Mouse (Mus musculus): ENCODE data around the gene Cavin3. TPM values are rescaled to one million over a fixed set of nuclear protein-coding genes. Genes with fewer than 3 reads are reported as not detected.

The Cavin3 gene
- 21.1 and 26.4 TPM in 2 replicates for polyA plus RNA-seq (2014; fragmentation: Nextera tagmentation; extraction: Ambion mirVana)

DNA sequence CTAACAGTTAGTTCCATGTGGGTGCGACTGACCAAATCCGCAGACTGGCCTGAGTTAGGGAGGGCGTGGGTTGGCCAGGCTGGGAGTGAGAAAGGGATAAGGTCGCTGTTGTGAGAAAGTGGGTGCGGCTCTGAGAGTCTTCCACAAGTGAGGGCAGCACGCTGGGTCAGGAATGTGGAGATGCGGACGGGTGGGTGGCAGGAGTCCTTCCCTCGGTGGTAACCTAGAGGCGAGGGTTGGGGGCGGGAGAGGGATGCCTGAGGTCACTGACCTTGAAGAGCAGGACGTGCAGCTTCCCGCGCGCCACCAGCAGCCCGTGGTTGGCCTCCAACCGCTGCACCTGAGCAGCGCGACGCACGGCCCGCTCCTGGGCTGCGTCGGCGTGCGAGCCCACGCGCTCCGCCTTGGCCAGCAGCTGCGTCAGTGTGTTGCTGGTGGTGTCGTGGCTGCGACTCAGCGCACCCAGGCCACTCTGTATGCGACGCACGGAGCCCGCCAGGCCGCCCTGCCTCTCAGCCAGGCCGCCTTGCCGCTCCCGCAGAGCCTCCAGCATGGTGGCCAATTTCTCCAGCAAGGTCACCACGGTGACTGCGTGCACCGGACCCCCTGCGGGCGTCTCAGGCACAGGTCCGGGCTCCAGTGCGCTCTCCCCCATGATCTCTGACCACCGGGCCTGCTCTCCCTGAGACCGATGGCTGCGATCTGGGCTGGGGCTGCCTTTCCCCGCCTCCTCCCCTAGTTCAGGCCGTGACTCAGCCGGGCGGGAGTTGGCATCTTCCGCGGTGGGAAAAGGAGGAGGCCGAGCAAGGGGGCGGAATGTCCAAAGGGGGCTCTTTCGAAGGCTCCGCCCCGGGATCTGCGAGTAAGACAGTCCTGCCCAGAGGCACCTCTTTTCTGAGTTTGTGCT is at the start of gene Cavin3:
Gene Cavin3, minus strand, starts transcription at position 796 of the 907 bp plus-strand sequence.
- Histone ChIP-seq H3K9me3 (ENCODE audit: control insufficient read depth, low read length) (no peaks in the 10 kb centered on the region), H3K9ac (ENCODE audit: low read length) (peak within 1 kb of the TSS; percentile 61), H3K27me3 (ENCODE audit: control insufficient read depth, insufficient read depth, low read length) (peaks cover 4% of the 10 kb centered on the region), H3K27ac (ENCODE audit: low read depth, low read length) (no peak within 1 kb of the TSS), H3K4me2 (ENCODE audit: low read depth, low read length, severe bottlenecking) (peak within 1 kb of the TSS; percentile 74), H3K4me3 (ENCODE audit: low read depth, low read length) (peak within 1 kb of the TSS; percentile 30), H3K36me3 (ENCODE audit: control insufficient read depth, insufficient read depth, low read length) (no peaks in the 10 kb centered on the region), H3K4me1 (replicated peaks; ENCODE audit: control insufficient read depth, insufficient read depth, low read length) (peaks cover 10% of the 10 kb centered on the region)
- 3% methylated on average over 58 of the region's 63 CpGs for WGBS
- DNase-seq (ENCODE audit: low spot score) (peak; percentile 80), ATAC-seq (replicated peaks; ENCODE audit: low FRiP score) (peak; percentile 82)

DNA sequence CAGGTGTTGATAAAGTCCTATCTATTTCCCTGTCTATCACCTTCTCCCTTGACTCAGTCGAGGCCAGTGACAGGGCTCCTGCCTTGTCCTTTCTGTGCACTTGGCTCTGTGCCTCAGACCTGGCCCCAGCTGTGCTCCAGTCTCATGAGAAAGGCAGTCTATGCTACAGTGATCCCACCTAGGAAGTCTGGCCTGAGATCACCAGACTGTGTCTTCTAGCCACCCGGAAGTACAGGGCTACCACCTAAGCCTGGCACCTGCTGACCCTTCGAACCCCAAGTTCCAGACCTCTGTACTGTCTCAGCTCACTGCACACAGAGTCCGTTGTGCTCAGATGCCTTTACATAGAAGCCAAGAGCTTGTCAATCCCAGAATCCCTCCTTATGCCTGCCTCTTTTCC is 46.0 kb upstream of the Cavin3 start:
- Histone ChIP-seq H3K4me3 (ENCODE audit: low read depth, low read length) (no peak overlapping the region), H3K4me2 (ENCODE audit: low read depth, low read length, severe bottlenecking) (no peak overlapping the region), H3K9me3 (ENCODE audit: control insufficient read depth, low read length) (no peaks in the 10 kb centered on the region), H3K27me3 (ENCODE audit: control insufficient read depth, insufficient read depth, low read length) (no peaks in the 10 kb centered on the region), H3K4me1 (replicated peaks; ENCODE audit: control insufficient read depth, insufficient read depth, low read length) (no peaks in the 10 kb centered on the region), H3K27ac (ENCODE audit: low read depth, low read length) (no peak overlapping the region), H3K36me3 (ENCODE audit: control insufficient read depth, insufficient read depth, low read length) (no peaks in the 10 kb centered on the region), H3K9ac (ENCODE audit: low read length) (no peak overlapping the region)
- 78% methylated on average over 4 of the region's 4 CpGs for WGBS
- DNase-seq (ENCODE audit: low spot score) (no peak), ATAC-seq (replicated peaks; ENCODE audit: low FRiP score) (no peak)

DNA sequence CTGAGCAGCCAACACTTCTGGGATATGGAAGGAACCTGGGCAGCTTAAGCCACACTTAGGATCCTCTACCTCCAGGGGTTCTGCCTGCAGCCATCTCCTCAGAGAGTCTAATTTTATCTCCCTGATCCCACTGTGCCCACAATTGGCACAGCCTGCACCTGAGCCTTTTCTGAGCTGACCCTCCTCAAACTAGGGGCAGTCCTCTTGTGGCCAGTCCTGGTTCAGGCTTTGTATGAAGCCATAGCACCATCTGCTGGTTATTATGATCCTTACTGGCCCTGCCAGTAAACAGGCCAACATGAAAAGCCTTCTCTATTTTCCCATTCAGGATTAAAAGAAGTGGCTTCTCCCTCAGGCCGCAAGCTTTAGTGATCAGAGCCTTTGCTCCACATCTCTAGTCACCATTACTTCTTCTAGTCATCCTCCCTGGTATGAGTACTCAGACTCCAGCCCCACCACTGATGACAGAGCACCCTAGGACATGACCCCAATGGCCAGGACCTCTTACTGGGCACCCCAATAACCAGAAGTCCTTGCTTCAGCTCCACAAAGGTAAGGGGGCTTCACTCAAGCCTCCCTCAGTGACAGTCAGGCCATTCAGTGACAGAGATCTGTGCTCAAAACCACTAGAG is 45.3 kb upstream of the Cavin3 start:
- Histone ChIP-seq H3K4me3 (ENCODE audit: low read depth, low read length) (no peak overlapping the region), H3K27ac (ENCODE audit: low read depth, low read length) (no peak overlapping the region), H3K27me3 (ENCODE audit: control insufficient read depth, insufficient read depth, low read length) (no peaks in the 10 kb centered on the region), H3K9me3 (ENCODE audit: control insufficient read depth, low read length) (no peaks in the 10 kb centered on the region), H3K4me2 (ENCODE audit: low read depth, low read length, severe bottlenecking) (no peak overlapping the region), H3K9ac (ENCODE audit: low read length) (no peak overlapping the region), H3K4me1 (replicated peaks; ENCODE audit: control insufficient read depth, insufficient read depth, low read length) (no peaks in the 10 kb centered on the region), H3K36me3 (ENCODE audit: control insufficient read depth, insufficient read depth, low read length) (no peaks in the 10 kb centered on the region)
- no peak for DNase-seq (ENCODE audit: low spot score)
- WGBS = 75% methylated on average over 1 of the region's 1 CpGs
- ATAC-seq (replicated peaks; ENCODE audit: low FRiP score) = peak; percentile 63

DNA sequence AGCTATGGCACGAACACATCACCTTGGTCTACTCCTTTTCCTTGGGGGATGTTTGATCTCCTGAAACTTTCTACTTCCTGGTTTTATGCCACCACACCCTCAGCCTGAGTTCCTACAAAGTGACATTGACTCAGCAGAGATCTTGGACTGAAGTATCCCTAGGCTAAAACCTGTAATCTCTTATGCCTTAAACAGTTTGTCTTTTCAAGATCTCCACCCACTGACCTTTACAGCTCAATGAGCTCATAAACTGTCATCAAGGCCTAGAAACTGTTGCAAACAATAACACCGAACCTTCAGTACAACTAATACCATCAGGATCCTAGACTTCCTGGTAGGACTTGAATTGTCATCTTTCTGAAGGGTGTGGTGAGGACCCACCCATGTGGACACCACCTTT is 42.1 kb upstream of the Cavin3 start:
- no peak overlapping the region for H3K4me3 ChIP-seq (ENCODE audit: low read depth, low read length)
- H3K4me1 ChIP-seq (replicated peaks; ENCODE audit: control insufficient read depth, insufficient read depth, low read length) = no peaks in the 10 kb centered on the region
- ATAC-seq (replicated peaks; ENCODE audit: low FRiP score) (no peak), DNase-seq (ENCODE audit: low spot score) (no peak)
- H3K9me3 ChIP-seq (ENCODE audit: control insufficient read depth, low read length) = no peaks in the 10 kb centered on the region
- H3K27ac ChIP-seq (ENCODE audit: low read depth, low read length) = no peak overlapping the region
- H3K27me3 ChIP-seq (ENCODE audit: control insufficient read depth, insufficient read depth, low read length) = no peaks in the 10 kb centered on the region
- no peaks in the 10 kb centered on the region for H3K36me3 ChIP-seq (ENCODE audit: control insufficient read depth, insufficient read depth, low read length)
- H3K9ac ChIP-seq (ENCODE audit: low read length) = no peak overlapping the region
- no peak overlapping the region for H3K4me2 ChIP-seq (ENCODE audit: low read depth, low read length, severe bottlenecking)
- WGBS = 74% methylated on average over 2 of the region's 2 CpGs

DNA sequence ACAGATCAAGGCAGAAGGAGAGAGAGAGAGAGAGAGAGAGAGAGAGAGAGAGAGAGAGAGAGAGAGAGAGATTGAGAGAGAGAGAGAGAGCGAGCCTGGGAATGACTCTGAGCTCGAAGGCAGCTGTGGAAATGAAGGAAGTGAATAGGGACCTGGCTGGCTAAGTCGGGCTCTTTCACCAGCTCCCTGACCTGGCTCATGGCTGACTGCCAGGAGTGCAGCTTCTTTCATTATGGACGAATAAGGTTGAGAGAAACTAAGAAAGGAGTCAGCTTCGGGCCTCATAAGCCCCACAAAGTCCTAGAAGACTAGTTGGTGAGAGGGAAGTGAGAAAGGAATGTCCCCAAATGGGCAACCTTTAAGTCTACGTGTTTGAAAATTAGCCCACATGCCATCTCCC is 38.1 kb upstream of the Cavin3 start:
- H3K9ac ChIP-seq (ENCODE audit: low read length) = no peak overlapping the region
- ATAC-seq (replicated peaks; ENCODE audit: low FRiP score) (no peak), DNase-seq (ENCODE audit: low spot score) (no peak)
- no peaks in the 10 kb centered on the region for H3K9me3 ChIP-seq (ENCODE audit: control insufficient read depth, low read length)
- H3K27ac ChIP-seq (ENCODE audit: low read depth, low read length) = no peak overlapping the region
- H3K27me3 ChIP-seq (ENCODE audit: control insufficient read depth, insufficient read depth, low read length) = no peaks in the 10 kb centered on the region
- H3K4me3 ChIP-seq (ENCODE audit: low read depth, low read length) = no peak overlapping the region
- H3K4me1 ChIP-seq (replicated peaks; ENCODE audit: control insufficient read depth, insufficient read depth, low read length) = no peaks in the 10 kb centered on the region
- H3K4me2 ChIP-seq (ENCODE audit: low read depth, low read length, severe bottlenecking) = no peak overlapping the region
- H3K36me3 ChIP-seq (ENCODE audit: control insufficient read depth, insufficient read depth, low read length) = no peaks in the 10 kb centered on the region
- WGBS = 44% methylated on average over 6 of the region's 6 CpGs

DNA sequence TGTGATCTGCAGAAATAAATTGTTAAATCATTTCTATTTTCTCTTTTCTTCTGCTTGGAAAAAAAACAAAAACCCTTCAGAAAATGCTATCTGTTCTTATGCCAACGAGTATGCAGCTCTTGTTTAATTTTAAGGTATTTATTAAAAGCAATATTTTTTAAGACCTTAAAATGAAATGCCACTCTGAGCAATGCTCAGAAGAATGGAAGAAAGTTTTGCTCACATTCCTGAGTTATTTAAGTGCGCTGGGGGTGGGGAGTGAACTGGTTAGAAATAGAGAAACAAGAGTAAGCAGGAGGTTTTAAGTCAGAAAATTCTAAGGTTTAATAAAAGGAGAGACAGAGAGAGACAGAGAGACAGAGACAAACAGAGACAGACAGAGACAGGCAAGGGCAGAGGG is 37.7 kb upstream of the Cavin3 start:
- Histone ChIP-seq H3K4me1 (replicated peaks; ENCODE audit: control insufficient read depth, insufficient read depth, low read length) (no peaks in the 10 kb centered on the region), H3K9me3 (ENCODE audit: control insufficient read depth, low read length) (no peaks in the 10 kb centered on the region), H3K27me3 (ENCODE audit: control insufficient read depth, insufficient read depth, low read length) (no peaks in the 10 kb centered on the region), H3K36me3 (ENCODE audit: control insufficient read depth, insufficient read depth, low read length) (no peaks in the 10 kb centered on the region), H3K4me3 (ENCODE audit: low read depth, low read length) (no peak overlapping the region), H3K4me2 (ENCODE audit: low read depth, low read length, severe bottlenecking) (no peak overlapping the region), H3K27ac (ENCODE audit: low read depth, low read length) (no peak overlapping the region), H3K9ac (ENCODE audit: low read length) (no peak overlapping the region)
- no peak for DNase-seq (ENCODE audit: low spot score)
- 87% methylated on average over 2 of the region's 2 CpGs for WGBS
- ATAC-seq (replicated peaks; ENCODE audit: low FRiP score) = no peak

DNA sequence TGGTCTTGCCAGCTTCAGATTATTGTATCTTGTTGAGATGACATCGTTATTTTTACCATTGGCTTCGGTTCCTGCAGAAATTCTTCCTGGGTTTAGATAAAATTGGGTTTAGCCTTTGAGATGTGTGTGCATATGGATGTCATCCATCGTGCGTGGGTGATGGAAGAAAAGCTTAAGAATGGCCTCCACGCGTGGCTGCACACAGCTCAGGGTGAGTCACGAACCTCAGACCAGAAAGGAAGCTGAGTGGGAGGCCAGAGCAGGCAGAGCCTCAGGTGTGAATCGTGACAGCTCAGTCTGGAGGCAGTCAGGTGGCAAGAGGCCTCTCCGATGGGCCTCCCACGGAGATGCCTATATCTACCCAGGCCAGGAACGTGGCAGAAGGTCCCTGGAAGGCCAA is 37.2 kb upstream of the Cavin3 start:
- no peaks in the 10 kb centered on the region for H3K4me1 ChIP-seq (replicated peaks; ENCODE audit: control insufficient read depth, insufficient read depth, low read length)
- no peak overlapping the region for H3K9ac ChIP-seq (ENCODE audit: low read length)
- H3K9me3 ChIP-seq (ENCODE audit: control insufficient read depth, low read length) = no peaks in the 10 kb centered on the region
- no peak overlapping the region for H3K4me3 ChIP-seq (ENCODE audit: low read depth, low read length)
- ATAC-seq (replicated peaks; ENCODE audit: low FRiP score) = no peak
- no peak overlapping the region for H3K4me2 ChIP-seq (ENCODE audit: low read depth, low read length, severe bottlenecking)
- H3K27ac ChIP-seq (ENCODE audit: low read depth, low read length) = no peak overlapping the region
- no peaks in the 10 kb centered on the region for H3K27me3 ChIP-seq (ENCODE audit: control insufficient read depth, insufficient read depth, low read length)
- no peak for DNase-seq (ENCODE audit: low spot score)
- H3K36me3 ChIP-seq (ENCODE audit: control insufficient read depth, insufficient read depth, low read length) = no peaks in the 10 kb centered on the region
- WGBS = 79% methylated on average over 11 of the region's 11 CpGs

DNA sequence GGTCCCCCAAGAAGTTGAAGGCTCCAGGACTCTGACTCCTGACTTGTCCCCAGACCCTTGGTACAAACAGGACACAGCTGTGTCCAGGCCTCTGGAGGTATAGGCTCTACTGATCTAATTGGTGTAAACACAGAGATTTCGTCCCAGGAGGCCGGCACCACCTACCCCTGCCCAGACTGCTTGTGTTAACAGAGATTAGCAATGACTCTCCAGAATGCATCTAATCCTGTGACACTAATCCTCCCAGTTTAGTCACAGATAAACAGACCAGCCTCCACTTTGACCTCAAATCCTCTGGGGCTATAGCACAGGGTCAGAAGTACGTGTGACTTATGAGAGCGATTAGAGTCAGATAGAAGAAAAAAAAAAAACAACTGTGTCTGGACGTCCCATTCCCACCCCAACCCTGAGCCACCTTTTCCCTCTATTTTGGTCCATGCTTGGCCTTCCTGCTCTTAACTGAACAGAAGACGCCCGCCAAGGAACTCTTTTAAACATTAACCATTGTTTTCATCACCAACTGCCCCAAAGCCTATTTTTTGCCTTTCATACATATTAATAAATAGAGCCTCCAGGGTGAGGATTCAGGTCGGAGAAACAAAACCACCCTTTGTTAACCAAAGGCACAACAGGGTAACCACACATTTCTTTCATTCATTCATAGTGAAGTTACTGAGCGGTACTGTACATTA is 34.7 kb upstream of the Cavin3 start:
- Histone ChIP-seq H3K27me3 (ENCODE audit: control insufficient read depth, insufficient read depth, low read length) (no peaks in the 10 kb centered on the region), H3K4me1 (replicated peaks; ENCODE audit: control insufficient read depth, insufficient read depth, low read length) (no peaks in the 10 kb centered on the region), H3K36me3 (ENCODE audit: control insufficient read depth, insufficient read depth, low read length) (no peaks in the 10 kb centered on the region), H3K4me2 (ENCODE audit: low read depth, low read length, severe bottlenecking) (no peak overlapping the region), H3K9me3 (ENCODE audit: control insufficient read depth, low read length) (no peaks in the 10 kb centered on the region), H3K27ac (ENCODE audit: low read depth, low read length) (no peak overlapping the region), H3K4me3 (ENCODE audit: low read depth, low read length) (no peak overlapping the region), H3K9ac (ENCODE audit: low read length) (no peak overlapping the region)
- DNase-seq (ENCODE audit: low spot score) (no peak), ATAC-seq (replicated peaks; ENCODE audit: low FRiP score) (no peak)
- WGBS = 38% methylated on average over 9 of the region's 9 CpGs

All from forebrain, embryonic 11.5 days (tissue).